ENCODE assay signal across 27 mouse cellular contexts in the genomic region with DNA sequence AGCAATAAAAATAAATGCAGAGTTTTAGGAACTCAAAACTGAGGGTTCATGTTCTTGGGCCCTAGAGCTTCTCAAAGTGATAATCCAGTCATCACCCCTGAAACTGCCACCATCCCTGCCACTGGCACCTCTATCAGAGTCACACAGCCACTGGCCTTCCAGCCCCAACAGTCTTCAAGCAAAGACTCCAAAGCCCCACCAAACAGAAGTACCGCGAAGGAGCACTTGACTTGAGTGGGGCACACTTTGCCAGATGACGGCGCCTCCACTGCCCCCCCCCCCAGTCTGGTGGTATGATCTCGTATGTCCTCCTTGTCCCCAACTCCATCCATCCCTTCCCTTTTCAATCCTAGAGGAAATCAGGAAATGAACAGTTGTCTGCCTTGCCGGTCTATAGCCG.
DNase-seq lines count a peak whose midpoint lies in the region; ATAC-seq and TF ChIP-seq lines count a peak whose summit lies in the region.
"Had no signal": no experiment of that assay in that cellular context is flagged by ENCODE, and none has a peak within 500 bp of the region (broad histone marks: within the 10 kb centered on the region; RNA-seq: fewer than 3 reads in every experiment).

No protein-coding gene starts in this region.

- no peaks in the 10 kb centered on the region for H3K9me3 ChIP-seq in midbrain, embryonic 11.5 days (ENCODE audit: control insufficient read depth, low read length)
- H3K9me3 ChIP-seq in midbrain, embryonic 10.5 days (replicated peaks) = no peaks in the 10 kb centered on the region
- no peaks in the 10 kb centered on the region for H3K9me3 ChIP-seq in lung, postnatal 0 days (ENCODE audit: low read length)
- H3K9me3 ChIP-seq in forebrain, embryonic 16.5 days (ENCODE audit: control insufficient read depth, low read length) = no peaks in the 10 kb centered on the region
- H3K9me3 ChIP-seq in intestine, postnatal 0 days (ENCODE audit: control insufficient read depth) = no peaks in the 10 kb centered on the region
- H3K9me3 ChIP-seq: forebrain, embryonic 10.5 days; forebrain, embryonic 13.5 days; G1E; heart, embryonic 10.5 days; heart, embryonic 13.5 days; hindbrain, embryonic 12.5 days; hindbrain, embryonic 15.5 days had no signal

- H3K4me3 ChIP-seq in midbrain, embryonic 11.5 days (ENCODE audit: low read depth, low read length) = no peak overlapping the region
- H3K4me3 ChIP-seq in midbrain, embryonic 10.5 days = no peak overlapping the region
- H3K4me3 ChIP-seq in lung, postnatal 0 days (ENCODE audit: low read depth, low read length) = no peak overlapping the region
- no peak overlapping the region for H3K4me3 ChIP-seq in forebrain, embryonic 16.5 days (replicated peaks; ENCODE audit: low read length)
- no peak overlapping the region for H3K4me3 ChIP-seq in intestine, postnatal 0 days (ENCODE audit: low read depth, low read length)
- H3K4me3 ChIP-seq: forebrain, embryonic 10.5 days; forebrain, embryonic 13.5 days; heart, adult 2 months; heart, embryonic 10.5 days; heart, embryonic 13.5 days; hindbrain, embryonic 12.5 days; hindbrain, embryonic 15.5 days had no signal

- 92% methylated on average over 7 of the region's 7 CpGs for WGBS in midbrain, embryonic 11.5 days
- 96% methylated on average over 7 of the region's 7 CpGs for WGBS in midbrain, embryonic 10.5 days
- 58% methylated on average over 7 of the region's 7 CpGs for WGBS in lung, postnatal 0 days
- WGBS in forebrain, embryonic 16.5 days = 75% methylated on average over 7 of the region's 7 CpGs
- 84% methylated on average over 7 of the region's 7 CpGs for WGBS in intestine, postnatal 0 days

- ATAC-seq in midbrain, embryonic 11.5 days (ENCODE audit: low FRiP score) = no peak
- peak; percentile 60 for ATAC-seq in lung, postnatal 0 days
- no peak for ATAC-seq in forebrain, embryonic 16.5 days
- no peak for ATAC-seq in intestine, postnatal 0 days
- ATAC-seq: forebrain, embryonic 13.5 days; forebrain, postnatal 0 days; Patski had no signal

- no peak overlapping the region for H3K27ac ChIP-seq in midbrain, embryonic 11.5 days (ENCODE audit: low read depth, low read length)
- H3K27ac ChIP-seq in midbrain, embryonic 10.5 days (replicated peaks) = no peak overlapping the region
- H3K27ac ChIP-seq in lung, postnatal 0 days (ENCODE audit: low read length) = no peak overlapping the region
- no peak overlapping the region for H3K27ac ChIP-seq in forebrain, embryonic 16.5 days (ENCODE audit: low read length)
- H3K27ac ChIP-seq in intestine, postnatal 0 days (ENCODE audit: low read depth, low read length) = no peak overlapping the region
- H3K27ac ChIP-seq: forebrain, embryonic 10.5 days; forebrain, embryonic 13.5 days; heart, adult 2 months; heart, embryonic 13.5 days; hindbrain, embryonic 12.5 days; hindbrain, embryonic 15.5 days had no signal

- H3K4me1 ChIP-seq in midbrain, embryonic 11.5 days (ENCODE audit: control insufficient read depth, insufficient read depth, low read length) = no peaks in the 10 kb centered on the region
- peaks cover 7% of the 10 kb centered on the region for H3K4me1 ChIP-seq in midbrain, embryonic 10.5 days
- no peaks in the 10 kb centered on the region for H3K4me1 ChIP-seq in lung, postnatal 0 days (ENCODE audit: insufficient read depth, low read depth, low read length)
- no peaks in the 10 kb centered on the region for H3K4me1 ChIP-seq in forebrain, embryonic 16.5 days (replicated peaks; ENCODE audit: control insufficient read depth, insufficient read depth, low read length)
- no peaks in the 10 kb centered on the region for H3K4me1 ChIP-seq in intestine, postnatal 0 days (replicated peaks; ENCODE audit: control insufficient read depth, insufficient read depth, low read length)
- H3K4me1 ChIP-seq: forebrain, embryonic 13.5 days; hindbrain, embryonic 12.5 days; hindbrain, embryonic 15.5 days had no signal

- DNase-seq in midbrain, embryonic 11.5 days (ENCODE audit: low spot score, missing footprints) = peak; percentile 12
- no peak for DNase-seq in midbrain, embryonic 10.5 days (ENCODE audit: low spot score)
- DNase-seq in lung, postnatal 0 days (ENCODE audit: low spot score) = no peak
- peak; percentile 28 for DNase-seq in lung, postnatal 25 days (ENCODE audit: low spot score)
- no peak for DNase-seq in right cerebral cortex, postnatal 14 days
- DNase-seq: adrenal gland, postnatal 10 days; adrenal gland, postnatal 36 days; B cell, adult 2 months; cerebellum, adult 11 months; cerebellum, adult 8-10 months; cerebellum, postnatal 14 days; gastrocnemius, postnatal 10 days; gastrocnemius, postnatal 36 days; heart, adult 2 months; heart, postnatal 14 days; heart, postnatal 4 days had no signal

- no peak overlapping the region for H3K9ac ChIP-seq in midbrain, embryonic 11.5 days (ENCODE audit: low read length)
- H3K9ac ChIP-seq in lung, postnatal 0 days (replicated peaks; ENCODE audit: low read depth) = no peak overlapping the region
- no peak overlapping the region for H3K9ac ChIP-seq in forebrain, embryonic 16.5 days (replicated peaks; ENCODE audit: low read depth, low read length)
- H3K9ac ChIP-seq in intestine, postnatal 0 days (ENCODE audit: low read depth, low read length) = no peak overlapping the region
- H3K9ac ChIP-seq: forebrain, embryonic 13.5 days; forebrain, postnatal 0 days; heart, embryonic 13.5 days; hindbrain, embryonic 12.5 days; hindbrain, embryonic 15.5 days had no signal

- no peaks in the 10 kb centered on the region for H3K36me3 ChIP-seq in midbrain, embryonic 11.5 days (ENCODE audit: control insufficient read depth, insufficient read depth, low read length)
- H3K36me3 ChIP-seq in midbrain, embryonic 10.5 days = no peaks in the 10 kb centered on the region
- no peaks in the 10 kb centered on the region for H3K36me3 ChIP-seq in lung, postnatal 0 days (ENCODE audit: insufficient read depth, low read length)
- H3K36me3 ChIP-seq in forebrain, embryonic 16.5 days (ENCODE audit: control insufficient read depth, insufficient read depth) = no peaks in the 10 kb centered on the region
- H3K36me3 ChIP-seq in intestine, postnatal 0 days (ENCODE audit: control insufficient read depth, insufficient read depth) = no peaks in the 10 kb centered on the region
- H3K36me3 ChIP-seq: forebrain, embryonic 10.5 days; G1E; hindbrain, embryonic 12.5 days; hindbrain, embryonic 15.5 days had no signal

- no peak for TF ChIP-seq EP300 in lung, postnatal 0 days (IDR thresholded peaks at IDR 0.05)

- H3K27me3 ChIP-seq in midbrain, embryonic 11.5 days (ENCODE audit: control insufficient read depth, insufficient read depth, low read length) = no peaks in the 10 kb centered on the region
- no peaks in the 10 kb centered on the region for H3K27me3 ChIP-seq in midbrain, embryonic 10.5 days (ENCODE audit: low read depth, poor library complexity, severe bottlenecking)
- H3K27me3 ChIP-seq in lung, postnatal 0 days (replicated peaks; ENCODE audit: insufficient read depth, low read length) = no peaks in the 10 kb centered on the region
- H3K27me3 ChIP-seq in forebrain, embryonic 16.5 days (replicated peaks; ENCODE audit: control insufficient read depth, insufficient read depth, low read length) = no peaks in the 10 kb centered on the region
- H3K27me3 ChIP-seq in intestine, postnatal 0 days (replicated peaks; ENCODE audit: control insufficient read depth, insufficient read depth, low read length) = no peaks in the 10 kb centered on the region
- H3K27me3 ChIP-seq: forebrain, embryonic 13.5 days; heart, embryonic 13.5 days; hindbrain, embryonic 12.5 days; hindbrain, embryonic 15.5 days; Patski had no signal

- H3K4me2 ChIP-seq in midbrain, embryonic 11.5 days = no peak overlapping the region
- H3K4me2 ChIP-seq in lung, postnatal 0 days (replicated peaks; ENCODE audit: low read depth, low read length) = no peak overlapping the region
- H3K4me2 ChIP-seq in forebrain, embryonic 16.5 days (ENCODE audit: low read length) = no peak overlapping the region
- no peak overlapping the region for H3K4me2 ChIP-seq in intestine, postnatal 0 days (replicated peaks; ENCODE audit: low read depth)
- H3K4me2 ChIP-seq: forebrain, embryonic 13.5 days; heart, embryonic 13.5 days; hindbrain, embryonic 12.5 days; hindbrain, embryonic 15.5 days had no signal

- TF ChIP-seq CTCF in lung, postnatal 0 days (IDR thresholded peaks at IDR 0.05) = no peak
- TF ChIP-seq CTCF in intestine, postnatal 0 days (IDR thresholded peaks at IDR 0.05; ENCODE audit: low read depth) = no peak

Comparison
In these comparisons a context has a peak if more than half of its experiments do, and no peak if none do; other contexts are left out.
1. DNase-seq: peak in midbrain, embryonic 11.5 days (single experiment) and lung, postnatal 25 days (single experiment); none in midbrain, embryonic 10.5 days (single experiment), lung, postnatal 0 days (single experiment) and right cerebral cortex, postnatal 14 days (single experiment).